Mouse (Mus musculus) adrenal gland, postnatal 14 days (tissue): Measurements from ENCODE around the gene Dclk2. TPM values are rescaled to one million over a fixed set of nuclear protein-coding genes. Genes with fewer than 3 reads are reported as not detected.

Source experiments
- DNase-seq: peaks from one replicate; pipeline ENCODE4 v3.0.0; 2021; ENCODE audit warnings: mixed read lengths
- total RNA-seq: library from RNA; stranded (reverse); gene quantifications from 2 replicates; pipeline ENCODE4 v1.2.3, GENCODE M21; 2021

The Dclk2 gene
- total RNA-seq, 1 experiment from 2014 or later = 9.2 TPM

- no peak for DNase-seq
Measured at GRCm38 (mm10) chr3:86797871-86798460, 122.7 kb downstream of the Dclk2 start.

GRCm38 (mm10) chr3:86796716-86797115 is 123.9 kb downstream of the Dclk2 start:
- no peak for DNase-seq

- peak; percentile 55 for DNase-seq
Measured at GRCm38 (mm10) chr3:86793720-86794191, 126.9 kb downstream of the Dclk2 start.

- DNase-seq = peak; percentile 43
Measured at GRCm38 (mm10) chr3:86793264-86793663, 127.4 kb downstream of the Dclk2 start.

- DNase-seq = no peak
Measured at GRCm38 (mm10) chr3:86789752-86790151, 130.9 kb downstream of the Dclk2 start.

- peak; percentile 81 for DNase-seq
Measured at GRCm38 (mm10) chr3:86788711-86789110, 131.9 kb downstream of the Dclk2 start.

GRCm38 (mm10) chr3:86787423-86788123 is 133.1 kb downstream of the Dclk2 start:
- DNase-seq = peak; percentile 54

GRCm38 (mm10) chr3:86786845-86787351 is 133.8 kb downstream of the Dclk2 start:
- peak; percentile 80 for DNase-seq

- no peak for DNase-seq
Measured at GRCm38 (mm10) chr3:86786280-86786679, 134.4 kb downstream of the Dclk2 start.

GRCm38 (mm10) chr3:86784930-86785329 is 135.7 kb downstream of the Dclk2 start:
- no peak for DNase-seq

- DNase-seq = no peak
Measured at GRCm38 (mm10) chr3:86784051-86784450, 136.6 kb downstream of the Dclk2 start.

GRCm38 (mm10) chr3:86779704-86780103 is 140.9 kb downstream of the Dclk2 start:
- no peak for DNase-seq

- no peak for DNase-seq
Measured at GRCm38 (mm10) chr3:86775444-86775828, 145.2 kb downstream of the Dclk2 start.

GRCm38 (mm10) chr3:86774566-86775443 is 145.8 kb downstream of the Dclk2 start:
- no peak for DNase-seq

- no peak for DNase-seq
Measured at GRCm38 (mm10) chr3:86768969-86769368, 151.7 kb downstream of the Dclk2 start.

GRCm38 (mm10) chr3:86768553-86768952 is 152.1 kb downstream of the Dclk2 start:
- no peak for DNase-seq

- DNase-seq = no peak
Measured at GRCm38 (mm10) chr3:86762456-86762855, 158.2 kb downstream of the Dclk2 start.

GRCm38 (mm10) chr3:86762036-86762415 is 158.6 kb downstream of the Dclk2 start:
- no peak for DNase-seq

GRCm38 (mm10) chr3:86761095-86762035 is 159.3 kb downstream of the Dclk2 start:
- DNase-seq = peak; percentile 80

GRCm38 (mm10) chr3:86760474-86760873 is 160.2 kb downstream of the Dclk2 start:
- DNase-seq = no peak

- DNase-seq = no peak
Measured at GRCm38 (mm10) chr3:86759834-86760233, 160.8 kb downstream of the Dclk2 start.

- DNase-seq = no peak
Measured at GRCm38 (mm10) chr3:86759383-86759782, 161.3 kb downstream of the Dclk2 start.
